In genomic region chr5:106990639-106991299, GRCm38 (mm10) we compare ENCODE assay signal across 9 mouse cellular contexts. TPM values are rescaled to one million over a fixed set of nuclear protein-coding genes. Genes with fewer than 3 reads are reported as not detected.
DNase-seq lines count a peak whose midpoint lies in the region; ATAC-seq and TF ChIP-seq lines count a peak whose summit lies in the region.
"Had no signal": no experiment of that assay in that cellular context is flagged by ENCODE, and none has a peak within 500 bp of the region (broad histone marks: within the 10 kb centered on the region; RNA-seq: fewer than 3 reads in every experiment).

No protein-coding gene starts in this region.

- WGBS in hindbrain, embryonic 11.5 days = 53% methylated on average over 14 of the region's 14 CpGs

- H3K4me3 ChIP-seq in hindbrain, embryonic 11.5 days (ENCODE audit: low read depth, low read length) = no peak overlapping the region
- H3K4me3 ChIP-seq: limb, embryonic 15.5 days had no signal

- TF ChIP-seq POLR2A in brain, embryonic 14.5 days (IDR thresholded peaks at IDR 0.05; ENCODE audit: borderline replicate concordance, extremely low read depth, insufficient read depth, insufficient read length, poor library complexity, severe bottlenecking) = no peak

- peak; percentile 26 for DNase-seq in cerebellum, adult 11 months
- peak; percentile 79 for DNase-seq in brain, embryonic 14.5 days (ENCODE audit: low read depth)
- peak; percentile 68 for DNase-seq in forelimb bud, embryonic 11.5 days (ENCODE audit: low read depth, low spot score)
- peak; percentile 65 for DNase-seq in hindbrain, embryonic 11.5 days (ENCODE audit: low spot score)
- DNase-seq in layer of hippocampus, postnatal 10 days (ENCODE audit: low spot score in 2 of 2) = peak; percentile 37 to 56
- DNase-seq in lung, postnatal 14 days = peak; percentile 72
- DNase-seq in retina, postnatal 7 days (ENCODE audit: low read depth, low spot score) = peak; percentile 39

- H3K9me3 ChIP-seq in hindbrain, embryonic 11.5 days (ENCODE audit: control insufficient read depth, low read length) = no peaks in the 10 kb centered on the region
- H3K9me3 ChIP-seq: limb, embryonic 15.5 days had no signal

- no peaks in the 10 kb centered on the region for H3K4me1 ChIP-seq in hindbrain, embryonic 11.5 days (replicated peaks; ENCODE audit: control insufficient read depth, insufficient read depth, low read length)

- TF ChIP-seq CTCF in brain, embryonic 14.5 days (IDR thresholded peaks at IDR 0.05; ENCODE audit: borderline replicate concordance, extremely low read depth, insufficient read depth, insufficient read length) = peak; percentile 81

- ATAC-seq in cerebellum, adult (ENCODE audit: insufficient number of reproducible peaks, low FRiP score, low TSS enrichment) = no peak
- no peak for ATAC-seq in hindbrain, embryonic 11.5 days (ENCODE audit: low FRiP score)

- H3K27ac ChIP-seq in hindbrain, embryonic 11.5 days (ENCODE audit: low read depth, low read length) = no peak overlapping the region

- H3K36me3 ChIP-seq in hindbrain, embryonic 11.5 days (ENCODE audit: control insufficient read depth, insufficient read depth, low read length) = no peaks in the 10 kb centered on the region

- H3K4me2 ChIP-seq in hindbrain, embryonic 11.5 days (replicated peaks; ENCODE audit: low read depth, low read length) = no peak overlapping the region
- H3K4me2 ChIP-seq: limb, embryonic 15.5 days had no signal

- no peaks in the 10 kb centered on the region for H3K27me3 ChIP-seq in hindbrain, embryonic 11.5 days (ENCODE audit: control insufficient read depth, insufficient read depth, low read length)
- H3K27me3 ChIP-seq: limb, embryonic 15.5 days had no signal

- no peak overlapping the region for H3K9ac ChIP-seq in hindbrain, embryonic 11.5 days (ENCODE audit: low read depth, low read length)
- H3K9ac ChIP-seq: limb, embryonic 15.5 days had no signal

RNA-seq across cellular contexts. Expression of gene Cdc7, which starts 26.6 kb away (rescaled TPM):
- 48.7 and 67.4 TPM in 2 replicates for polyA plus RNA-seq in brain, embryonic 14.5 days (2012; rRNA removed)
- 53.0 and 53.8 TPM in 2 replicates for polyA plus RNA-seq in hindbrain, embryonic 11.5 days (2014; fragmentation: Nextera tagmentation; extraction: Ambion mirVana)
- 10 to 100 TPM; 17.1 to 17.5 TPM for total RNA-seq in layer of hippocampus, postnatal 10 days (2021)

Comparison
In these comparisons a context has a peak if more than half of its experiments do, and no peak if none do; other contexts are left out.
1. DNase-seq: peak in every context shown above with its lines; median percentile 79 in brain, embryonic 14.5 days; 72 in lung, postnatal 14 days; 68 in forelimb bud, embryonic 11.5 days; 65 in hindbrain, embryonic 11.5 days; 46 in layer of hippocampus, postnatal 10 days; 39 in retina, postnatal 7 days; 26 in cerebellum, adult 11 months.